Mouse (Mus musculus) adrenal gland, postnatal 4 days (tissue): ENCODE measurements around the gene Ankrd61. TPM values are rescaled to one million over a fixed set of nuclear protein-coding genes. Genes with fewer than 3 reads are reported as not detected.

Experiments
- DNase-seq, 2 experiments: peaks; one replicate each; pipeline ENCODE4 v3.0.0; 2021 to 2022; ENCODE audit warnings: low spot score in 2 of 2, mixed read lengths in 2 of 2
- long read RNA-seq, 2 experiments: library from polyadenylated mRNA; stranded (forward); transcript quantifications; one replicate each; pipeline ENCODE4 v2.0.0; 2021
- total RNA-seq, 2 experiments: library from RNA; stranded (reverse); gene quantifications; 2 replicates each; pipeline ENCODE4 v1.2.3; 2021

Gene Ankrd61
- under 1 TPM; 0.20 to 0.28 TPM for total RNA-seq
- long read RNA-seq, experiment 1: 0 reads
- long read RNA-seq, experiment 2: 0 reads

DNA sequence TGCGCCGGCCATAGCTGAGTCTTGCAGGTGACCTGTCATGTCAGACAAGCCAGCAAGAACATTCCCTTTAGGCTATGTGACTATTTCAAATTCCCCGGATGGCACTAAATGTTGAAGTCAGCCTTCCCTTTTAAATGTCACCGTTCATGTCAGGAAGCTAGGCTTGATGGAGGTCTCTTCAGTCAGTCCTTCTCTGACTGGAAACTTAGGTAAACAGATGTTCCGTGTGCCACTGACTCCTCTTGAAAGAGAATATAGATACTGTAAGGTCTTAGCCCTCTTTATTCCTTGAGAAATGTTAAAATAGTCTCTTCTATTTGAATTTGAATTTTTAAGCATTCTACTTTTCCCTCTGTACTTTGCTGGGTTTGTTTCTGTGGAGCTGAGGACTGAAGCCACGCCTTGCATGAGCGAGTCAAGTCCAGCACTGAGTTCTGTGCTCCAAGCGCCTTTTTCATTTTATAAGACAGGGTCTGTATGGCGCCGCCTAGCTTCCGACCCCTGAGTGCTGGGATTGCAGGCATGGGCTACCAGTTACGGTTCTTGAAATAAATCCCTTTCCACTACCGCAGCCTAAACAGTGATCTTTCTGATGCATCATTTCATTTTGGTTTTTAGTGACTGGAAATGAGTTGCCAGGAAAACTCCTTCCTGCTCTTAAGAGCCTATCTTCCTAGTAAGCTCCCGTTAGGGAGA is at the start of gene Ankrd61:
Ankrd61 (minus strand) TSS at position 51 of the 696 bp plus-strand sequence.
- DNase-seq: no peak

DNA sequence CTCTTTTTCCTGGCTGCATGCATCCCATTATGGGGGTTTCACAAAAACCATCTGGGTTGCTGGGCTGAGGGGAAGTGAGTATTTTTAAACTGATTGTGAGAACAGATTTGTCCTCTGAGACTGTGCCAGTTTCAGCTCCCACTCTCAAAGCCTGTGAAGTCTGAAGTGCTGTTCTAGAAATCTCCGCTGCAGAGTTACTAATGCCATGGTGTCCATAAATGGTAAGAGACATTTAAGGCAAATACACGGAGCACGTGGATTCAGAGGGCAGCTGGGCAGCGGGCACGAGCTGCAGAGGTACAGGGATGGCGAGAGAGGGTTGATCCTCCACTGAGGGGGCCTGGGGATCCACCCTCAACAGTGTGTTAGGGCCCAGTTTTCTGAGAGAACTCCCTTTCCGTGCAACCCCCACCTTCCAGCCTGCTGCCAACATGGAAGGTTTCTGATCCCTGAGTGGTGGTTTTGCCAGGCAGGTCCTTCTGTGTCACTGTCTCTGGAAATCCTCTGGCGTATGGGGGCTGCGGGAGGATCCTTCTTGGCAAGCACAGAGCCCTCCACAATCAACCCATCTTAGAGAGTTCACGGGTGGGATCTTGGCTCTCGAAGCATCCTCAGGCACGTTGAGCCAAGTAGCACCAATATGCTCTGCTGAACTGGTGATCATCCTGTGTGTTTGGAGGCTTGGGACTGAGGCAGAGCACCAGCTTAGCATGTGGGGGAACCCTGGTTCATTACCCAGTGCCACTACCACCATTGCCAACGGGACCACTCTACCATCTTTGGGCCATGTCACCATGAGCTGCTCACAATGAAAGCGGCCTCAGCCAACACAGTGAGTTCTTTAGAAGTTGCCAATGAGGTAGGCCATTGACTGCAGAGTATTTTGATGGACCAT is 46.0 kb upstream of the Ankrd61 start:
- DNase-seq: no peak

DNA sequence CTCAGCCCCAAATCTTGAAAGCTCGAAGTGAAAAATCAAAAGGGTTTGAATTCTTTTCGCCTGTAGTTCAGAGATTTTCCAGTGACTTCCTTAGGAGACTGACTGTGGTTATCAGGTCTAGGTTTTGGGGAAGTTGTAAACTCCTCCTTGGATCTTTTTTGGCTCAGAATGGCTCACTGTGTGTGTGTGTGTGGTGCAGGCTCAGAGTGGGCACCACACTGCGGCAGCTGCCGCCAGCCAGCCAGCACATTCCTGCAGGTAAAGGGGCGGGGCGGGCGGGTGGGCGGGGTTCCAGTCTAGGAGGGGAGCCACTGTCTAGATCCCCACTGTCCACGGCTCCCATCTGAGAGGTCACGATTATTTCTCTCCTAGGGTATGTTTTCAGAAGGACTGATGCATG is 44.1 kb upstream of the Ankrd61 start:
- no peak for DNase-seq

DNA sequence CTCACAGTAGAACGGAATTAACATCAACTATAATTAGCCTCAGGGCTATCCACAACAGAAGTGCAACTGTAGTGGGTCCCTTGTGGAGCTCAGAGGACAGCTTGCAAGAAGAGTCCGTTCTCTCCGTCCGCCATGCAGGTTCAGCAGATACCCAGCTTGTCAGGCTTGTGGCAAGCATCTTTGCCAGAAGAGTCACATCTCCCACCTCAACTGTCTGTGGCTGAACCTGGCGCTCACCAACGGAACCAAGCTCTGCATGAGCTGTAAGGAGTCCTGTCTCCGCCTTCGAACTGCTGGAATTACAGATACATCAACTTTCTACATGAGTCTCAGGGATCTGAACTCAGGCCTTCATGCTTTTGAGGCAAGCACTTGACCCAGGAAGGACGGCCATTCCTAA is 38.7 kb upstream of the Ankrd61 start:
- no peak for DNase-seq

DNA sequence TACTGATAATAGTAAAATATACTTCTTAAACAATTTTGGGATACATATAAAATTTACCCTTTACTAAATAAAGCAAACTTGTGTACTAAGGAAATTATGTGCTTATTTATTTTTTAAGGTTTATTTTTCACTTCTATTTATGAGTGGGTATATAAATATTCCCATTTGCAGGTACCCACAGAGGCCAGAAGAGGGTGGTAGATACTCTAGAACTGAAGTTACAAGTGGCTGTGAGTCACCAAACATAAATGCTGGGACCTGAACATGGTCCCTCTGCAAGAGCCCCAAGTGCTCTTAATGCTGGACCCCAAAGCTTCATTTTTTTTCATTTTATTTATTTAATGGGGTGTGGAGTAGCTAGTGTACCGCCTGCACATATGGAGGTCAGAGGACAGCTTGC is 36.4 kb upstream of the Ankrd61 start:
- DNase-seq: no peak

DNA sequence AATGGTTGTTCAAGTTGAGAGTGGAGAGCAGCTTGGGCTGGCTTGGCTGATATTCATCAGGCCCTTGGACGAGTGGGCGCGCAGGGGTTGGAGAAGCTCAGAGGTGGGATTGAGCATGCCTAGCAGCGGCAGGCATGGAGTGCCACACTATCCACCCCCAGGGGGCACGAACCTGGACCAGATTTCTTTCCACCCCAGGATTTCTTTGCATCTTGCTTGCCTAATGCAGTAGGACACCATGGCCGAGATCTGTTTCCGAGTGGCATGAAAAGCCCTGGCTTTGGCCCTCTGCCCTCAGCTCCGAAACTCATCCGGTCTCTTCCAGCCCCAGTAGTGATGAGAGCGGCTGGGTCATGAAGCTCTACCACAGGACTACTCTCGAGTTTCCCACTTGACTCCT is 35.9 kb upstream of the Ankrd61 start:
- no peak for DNase-seq

DNA sequence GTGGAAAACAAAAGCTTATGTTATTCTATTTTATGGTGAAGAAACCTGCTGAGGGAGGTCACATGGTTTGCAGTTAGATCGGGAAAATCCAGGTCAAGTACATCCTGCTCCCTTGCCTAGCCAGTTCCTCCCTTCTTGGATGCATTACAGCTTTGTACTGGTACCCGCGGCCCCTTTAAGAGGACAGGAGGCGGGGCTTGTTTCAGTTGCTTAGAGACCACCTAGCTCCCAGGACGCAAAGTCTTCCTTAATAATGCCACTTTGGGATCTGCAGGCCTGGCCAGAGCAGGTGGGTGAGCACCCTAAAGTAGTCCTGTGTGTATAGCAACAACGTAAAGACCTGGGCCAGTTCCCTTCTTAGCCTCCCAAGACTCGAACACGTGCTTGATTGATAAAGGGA is 35.3 kb upstream of the Ankrd61 start, which contains the start of gene Rsph10b:
Rsph10b (plus strand) TSS at position 205 of the 400 bp plus-strand sequence.
- no peak for DNase-seq

DNA sequence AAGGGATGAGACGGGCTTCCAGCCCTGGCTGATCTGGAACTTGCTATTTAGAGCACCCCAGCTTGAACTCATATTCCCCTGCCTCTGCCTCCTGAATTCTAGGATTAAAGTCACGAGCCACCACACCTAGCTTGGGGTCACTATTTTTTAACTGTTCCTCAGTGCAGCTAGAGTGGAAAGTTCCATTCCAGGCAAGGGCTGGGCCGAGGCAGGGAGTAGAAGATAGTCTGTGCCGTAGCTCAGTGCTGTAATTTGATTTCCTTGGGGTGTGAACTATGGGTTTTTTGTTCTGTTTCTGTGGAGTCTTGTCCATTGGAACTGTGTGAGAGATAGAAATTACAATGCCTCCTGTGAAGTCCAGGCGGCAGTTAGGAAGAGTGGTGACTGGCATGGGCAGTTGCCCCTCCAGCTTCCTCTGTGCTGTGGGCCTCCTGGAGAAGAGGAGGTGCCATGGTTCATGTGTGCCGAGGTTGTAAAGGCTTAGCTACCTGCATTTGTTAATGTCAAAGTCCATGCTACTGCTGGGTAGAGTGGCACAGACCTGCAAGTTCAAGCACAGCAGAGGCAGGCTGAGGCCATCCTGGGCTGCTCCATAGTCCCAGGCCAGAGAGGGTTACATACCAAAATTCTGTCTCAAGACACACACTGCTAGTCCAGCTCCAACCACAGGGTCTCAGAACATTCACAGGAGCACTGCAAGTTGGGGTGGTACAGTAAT is 34.5 kb upstream of the Ankrd61 start:
- DNase-seq: no peak

DNA sequence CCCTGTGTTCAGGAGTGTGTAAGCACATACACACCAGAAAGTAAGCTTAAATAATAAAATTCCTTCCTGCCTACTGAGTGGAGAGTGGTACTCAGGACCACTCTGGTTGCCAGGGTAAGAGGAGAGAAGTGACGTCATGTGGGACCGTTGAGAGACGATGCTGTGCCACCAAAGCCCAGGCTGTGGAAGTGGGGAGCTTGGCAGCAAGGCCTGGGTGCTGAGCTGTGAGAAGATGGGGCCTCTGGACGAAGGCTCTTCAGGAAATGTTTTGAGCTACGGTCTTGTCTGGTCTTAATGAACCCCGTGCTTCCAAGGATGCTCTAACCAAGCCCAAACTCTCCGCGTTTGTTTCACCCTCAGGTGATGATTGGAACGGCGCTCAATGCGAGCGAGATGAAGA is 33.2 kb upstream of the Ankrd61 start:
- DNase-seq: no peak

DNA sequence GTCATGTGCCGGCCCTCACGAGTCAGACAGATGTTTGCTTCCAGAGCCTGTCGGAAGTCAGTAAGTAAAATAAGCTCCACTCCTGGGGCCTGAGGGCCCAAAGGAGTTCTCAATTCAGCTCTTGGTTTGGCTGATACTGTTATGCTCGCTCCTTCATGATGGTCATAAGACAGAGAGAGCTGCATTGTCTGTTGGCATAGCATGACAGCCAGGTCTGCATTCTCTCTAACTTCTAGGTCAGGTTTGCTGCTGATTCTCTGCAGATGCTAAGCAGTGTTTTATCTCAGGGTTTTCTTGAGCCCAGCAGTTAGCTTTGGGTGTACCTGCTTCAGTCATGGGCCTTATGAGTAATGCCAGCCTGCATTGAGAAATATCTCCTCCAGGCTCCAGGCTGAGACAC is 31.8 kb upstream of the Ankrd61 start:
- no peak for DNase-seq

DNA sequence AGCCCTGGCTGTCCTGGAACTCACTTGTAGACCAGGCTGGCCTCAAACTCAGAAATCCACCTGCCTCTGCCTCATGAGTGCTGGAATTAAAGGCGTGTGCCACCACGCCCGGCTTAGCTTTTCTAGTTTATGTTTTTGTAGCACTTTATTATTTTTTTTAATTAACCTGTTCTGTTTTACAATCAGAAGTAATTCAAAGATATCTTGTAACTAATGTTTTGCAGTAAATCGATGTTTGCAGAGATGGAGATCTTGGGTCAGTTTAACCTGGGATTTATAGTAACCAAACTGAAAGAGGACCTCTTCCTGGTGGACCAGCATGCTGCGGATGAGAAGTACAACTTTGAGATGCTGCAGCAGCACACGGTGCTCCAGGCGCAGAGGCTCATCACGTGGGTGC is 30.4 kb upstream of the Ankrd61 start, which contains the start of gene Gm42421:
Gm42421 (plus strand) TSS at position 301 of the 400 bp plus-strand sequence.
- DNase-seq: no peak

DNA sequence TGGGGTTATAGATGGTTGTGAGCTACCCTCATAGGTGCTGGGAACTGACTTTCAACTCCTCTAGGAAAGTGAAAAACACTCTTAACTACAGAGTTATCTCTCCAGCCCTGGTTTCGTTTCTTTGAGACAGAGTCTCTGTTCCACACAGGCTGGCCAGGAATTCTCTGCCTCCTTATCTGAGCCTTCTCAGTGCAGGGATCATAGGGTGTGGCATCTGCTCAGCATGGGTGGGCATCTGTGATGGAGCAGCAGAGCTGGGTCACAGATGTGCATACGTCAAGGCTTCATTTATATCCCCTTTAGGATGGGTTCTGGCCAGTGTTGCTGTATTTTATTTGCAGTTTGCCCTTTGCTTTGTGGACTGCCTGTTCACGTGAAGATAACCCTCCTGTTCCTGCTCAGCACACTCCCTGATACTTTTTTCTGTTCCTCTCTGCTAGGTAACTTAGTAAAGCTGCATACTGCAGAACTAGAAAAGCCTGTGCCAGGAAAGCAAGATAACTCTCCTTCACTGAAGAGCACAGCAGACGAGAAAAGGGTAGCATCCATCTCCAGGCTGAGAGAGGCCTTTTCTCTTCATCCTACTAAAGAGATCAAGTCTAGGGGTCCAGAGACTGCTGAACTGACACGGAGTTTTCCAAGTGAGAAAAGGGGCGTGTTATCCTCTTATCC is 27.4 kb upstream of the Ankrd61 start:
- no peak for DNase-seq

DNA sequence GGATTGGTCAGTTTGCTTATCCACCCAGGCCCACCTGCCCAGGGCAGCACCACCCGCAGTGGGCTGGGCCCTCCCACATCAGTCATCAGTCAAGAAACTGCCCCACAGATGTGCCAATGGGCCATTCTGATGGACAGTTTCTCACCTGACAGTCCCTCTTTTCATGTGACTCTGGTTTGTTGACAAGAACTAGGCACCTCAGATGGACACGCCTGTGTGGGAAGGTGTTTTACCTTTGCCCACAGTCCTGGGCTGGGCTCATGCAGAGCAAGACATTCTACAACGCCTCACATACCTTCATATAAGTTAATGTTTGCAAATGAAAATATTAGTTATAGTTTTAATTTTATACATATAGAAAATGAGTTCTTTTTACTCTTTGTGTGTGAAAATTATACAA is 20.6 kb upstream of the Ankrd61 start:
- no peak for DNase-seq

DNA sequence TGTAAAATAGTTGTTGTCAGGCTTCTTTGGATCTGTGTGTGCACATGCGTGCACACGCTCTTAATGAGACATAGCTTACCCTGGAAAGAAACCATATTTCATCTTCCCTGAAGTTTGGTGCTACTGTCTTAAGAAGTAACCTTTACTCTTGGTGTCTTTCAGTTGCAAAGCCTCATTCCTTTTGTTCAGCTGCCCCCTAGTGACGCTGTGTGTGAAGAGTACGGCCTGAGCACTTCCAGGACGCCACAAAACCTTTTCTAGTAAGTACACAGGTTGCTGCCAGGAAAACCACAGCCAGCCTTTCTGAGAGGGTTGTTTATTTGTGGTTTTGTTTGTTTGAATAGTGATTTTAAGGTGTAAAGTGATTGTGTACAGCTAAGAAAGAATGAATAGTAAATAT is 19.9 kb upstream of the Ankrd61 start:
- no peak for DNase-seq

DNA sequence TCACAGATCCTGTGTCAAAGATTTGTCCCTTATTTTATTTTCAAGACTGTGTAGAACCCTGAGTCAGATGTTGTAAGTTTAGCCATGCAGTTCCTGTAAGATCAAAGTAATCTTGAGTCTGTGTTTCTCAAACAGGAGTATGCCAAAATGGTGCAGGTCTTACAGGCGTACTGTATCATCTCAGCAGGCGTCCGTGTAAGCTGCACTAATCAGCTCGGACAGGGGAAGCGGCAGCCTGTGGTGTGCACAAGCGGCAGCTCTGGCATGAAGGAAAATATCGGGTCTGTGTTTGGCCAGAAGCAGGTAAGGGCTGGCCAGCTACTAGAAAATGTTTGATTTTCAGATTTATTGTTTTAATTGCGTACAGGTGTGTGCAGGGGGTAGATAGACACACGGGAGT is 18.7 kb upstream of the Ankrd61 start:
- DNase-seq: no peak

DNA sequence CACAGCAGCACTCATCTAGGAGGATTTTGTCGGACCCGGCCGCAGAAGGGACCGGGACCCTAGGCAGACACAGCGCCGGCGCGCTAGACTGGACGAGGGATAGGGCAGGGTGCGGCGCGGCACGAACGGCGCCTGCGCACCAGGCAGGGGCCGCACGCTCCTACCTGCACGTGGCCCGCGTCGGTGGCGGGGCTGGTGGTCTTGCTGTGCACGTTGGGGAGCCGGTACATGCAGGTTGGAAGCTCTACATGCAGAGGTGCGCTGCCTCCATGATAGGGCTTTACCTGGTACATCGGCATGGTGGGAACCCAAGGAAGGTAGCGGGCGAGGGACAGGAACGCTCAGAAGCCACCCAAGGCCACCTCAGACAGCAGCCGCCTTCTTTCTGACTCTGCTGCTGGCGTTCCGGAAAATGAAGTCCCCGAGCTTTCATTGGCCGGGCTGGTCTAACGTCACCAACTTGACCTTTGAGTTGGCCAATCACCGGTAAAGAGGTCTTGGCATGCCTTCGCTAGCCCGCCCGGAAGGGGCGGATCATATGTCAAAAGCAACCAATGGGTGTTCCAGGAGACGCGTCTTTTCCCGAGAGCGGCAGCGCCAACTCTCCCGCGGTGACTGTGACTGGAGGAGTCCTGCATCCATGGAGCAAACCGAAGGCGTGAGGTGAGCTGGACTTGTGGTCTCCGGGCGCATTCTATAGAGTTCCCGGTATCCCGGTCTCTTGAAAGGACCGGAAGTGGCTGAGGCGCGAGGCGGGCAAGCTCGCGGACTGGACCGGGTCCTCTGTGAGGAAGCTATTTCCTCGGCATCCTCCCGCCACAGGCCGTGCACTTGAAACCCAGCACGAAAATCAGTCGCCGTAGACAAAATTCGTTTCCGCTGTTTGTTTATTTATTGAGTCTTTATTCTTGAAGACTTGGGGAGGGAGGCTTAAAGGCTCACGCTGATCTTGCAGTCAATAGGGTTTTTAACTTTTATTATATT is 12.2 kb upstream of the Ankrd61 start, which contains the start of the genes Aimp2 and Pms2:
Aimp2 (minus strand) TSS at position 431 of the 984 bp plus-strand sequence.
Pms2 (plus strand) TSS at position 548 of the 984 bp plus-strand sequence.
- DNase-seq: peak; percentile 75 to 92

DNA sequence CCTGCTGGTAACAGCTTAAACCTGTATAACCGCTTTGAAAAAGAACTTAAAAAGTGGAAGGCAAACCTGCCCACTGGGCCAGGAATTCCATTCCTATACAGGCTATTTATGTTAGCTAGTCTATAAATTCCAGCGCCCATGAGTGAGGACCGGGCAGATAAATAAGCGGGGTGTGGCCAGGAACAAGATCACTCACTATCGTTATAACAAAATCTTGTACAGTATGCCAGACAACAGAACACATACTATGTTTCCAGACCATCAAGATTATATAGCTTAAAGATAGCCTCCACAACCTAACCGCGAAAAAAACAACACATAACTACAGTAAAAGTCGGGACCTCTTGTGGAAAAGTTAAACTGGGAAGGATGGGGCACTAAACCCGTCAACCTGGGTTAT is 11.4 kb upstream of the Ankrd61 start:
- DNase-seq: no peak

DNA sequence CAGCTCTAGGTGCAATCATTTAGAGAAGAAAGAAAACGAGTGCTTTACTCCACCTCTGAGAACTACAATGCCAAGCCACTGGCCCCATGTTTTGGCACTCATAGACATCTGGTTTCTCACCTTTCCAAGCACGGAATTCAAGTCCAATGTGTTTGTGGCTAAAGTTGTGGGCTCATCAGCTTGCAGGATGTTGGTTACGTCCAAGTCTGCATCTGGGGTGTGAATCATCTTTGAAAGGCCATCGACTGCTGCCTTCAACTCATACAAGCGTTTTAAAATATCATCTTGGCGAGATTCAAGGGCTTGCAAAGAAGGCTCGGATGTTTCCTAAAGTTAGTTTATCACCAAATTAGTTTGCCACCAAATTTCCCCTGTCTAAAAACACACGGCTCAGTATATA is 8.9 kb upstream of the Ankrd61 start:
- no peak for DNase-seq

DNA sequence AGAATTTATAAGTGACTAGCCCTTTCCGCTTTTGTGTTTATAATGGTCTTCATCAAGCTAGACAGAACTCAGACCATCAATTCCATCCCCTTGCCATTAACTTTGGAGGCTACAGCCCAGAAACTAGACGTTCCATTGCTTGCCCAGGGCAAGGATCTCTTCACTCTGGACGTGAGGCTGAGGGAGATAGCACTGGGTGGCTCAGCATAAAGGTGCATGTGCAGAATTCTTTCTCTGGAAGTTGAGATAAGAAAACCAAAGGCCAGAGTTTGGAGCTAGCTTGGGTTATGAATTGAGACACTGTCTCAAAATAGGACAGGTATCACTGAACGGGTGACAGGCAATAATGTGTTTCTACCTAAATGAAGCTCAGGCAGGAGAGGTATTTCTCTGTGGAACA is 6.3 kb upstream of the Ankrd61 start:
- DNase-seq: no peak

DNA sequence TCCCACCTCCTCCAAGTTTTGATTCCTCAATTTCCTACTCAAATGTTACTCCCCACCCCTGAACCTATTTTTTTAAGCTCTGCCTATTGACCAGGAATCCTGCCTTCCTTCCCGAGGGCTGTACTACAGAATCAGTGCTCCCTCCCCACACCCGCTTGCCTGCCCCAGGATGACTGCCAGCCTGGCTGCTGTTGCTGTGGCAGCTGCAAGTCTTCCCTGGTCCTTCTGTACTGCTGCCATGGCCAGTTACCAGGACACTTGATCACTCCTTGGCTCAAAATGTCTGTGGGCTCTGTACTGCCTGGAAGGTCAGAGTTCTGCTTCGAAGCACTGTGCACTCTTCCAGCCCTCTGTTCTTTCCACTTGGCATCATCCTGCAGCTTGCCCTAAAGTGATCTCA is 4.6 kb upstream of the Ankrd61 start:
- no peak for DNase-seq
